Mouse (Mus musculus) neural tube, embryonic 10.5 days (tissue): ENCODE data around the gene Psmd4.
"Not testable (repeated sequence)": the region's sequence is repeated elsewhere in the genome, so short reads cannot be mapped to it uniquely, and the experiment has no call there.

Experiments
- DNase-seq: peaks from one replicate; pipeline ENCODE4 v3.0.0-alpha.2; 2017; ENCODE audit warnings: low spot score; ENCODE audit errors: extremely low spot score

Psmd4 gene

GRCm38 (mm10) chr3:95042166-95042837 lies at the start of gene Psmd4:
TSS of gene Psmd4 (minus strand) at chr3:95042614.
- DNase-seq = peak; percentile 99

GRCm38 (mm10) chr3:95088071-95088470 lies 45.7 kb upstream of the Psmd4 start:
- DNase-seq = no peak

GRCm38 (mm10) chr3:95071606-95072005 lies 29.2 kb upstream of the Psmd4 start:
- no peak for DNase-seq

- DNase-seq = no peak
Measured at GRCm38 (mm10) chr3:95066570-95066969, 24.2 kb upstream of the Psmd4 start.

GRCm38 (mm10) chr3:95066095-95066494 lies 23.7 kb upstream of the Psmd4 start:
- no peak for DNase-seq

GRCm38 (mm10) chr3:95065553-95065952 lies 23.1 kb upstream of the Psmd4 start:
- DNase-seq = no peak

GRCm38 (mm10) chr3:95063741-95064140 lies 21.3 kb upstream of the Psmd4 start:
- DNase-seq = no peak

- DNase-seq = no peak
Measured at GRCm38 (mm10) chr3:95058078-95058477, 15.7 kb upstream of the Psmd4 start.

- no peak for DNase-seq
Measured at GRCm38 (mm10) chr3:95056275-95056674, 13.9 kb upstream of the Psmd4 start.

- DNase-seq = no peak
Measured at GRCm38 (mm10) chr3:95054481-95055260, 12.3 kb upstream of the Psmd4 start.

- peak; percentile 25 for DNase-seq
Measured at GRCm38 (mm10) chr3:95053701-95054100, 11.3 kb upstream of the Psmd4 start.

- no peak for DNase-seq
Measured at GRCm38 (mm10) chr3:95052959-95053358, 10.5 kb upstream of the Psmd4 start.

GRCm38 (mm10) chr3:95047914-95048313 lies 5.5 kb upstream of the Psmd4 start:
- no peak for DNase-seq

- no peak for DNase-seq
Measured at GRCm38 (mm10) chr3:95046462-95047057, 4.1 kb upstream of the Psmd4 start.

GRCm38 (mm10) chr3:95043251-95043650 lies 837 bp upstream of the Psmd4 start:
- DNase-seq = no peak

GRCm38 (mm10) chr3:95042838-95043229 lies 420 bp upstream of the Psmd4 start:
- DNase-seq = no peak

- no peak for DNase-seq
Measured at GRCm38 (mm10) chr3:95041625-95042024, 789 bp downstream of the Psmd4 start.

- DNase-seq = no peak
Measured at GRCm38 (mm10) chr3:95029953-95030352, 12.5 kb downstream of the Psmd4 start.

- DNase-seq = not testable (repeated sequence)
Measured at GRCm38 (mm10) chr3:95029291-95029827, 13.1 kb downstream of the Psmd4 start.

- DNase-seq = no peak
Measured at GRCm38 (mm10) chr3:95028603-95029002, 13.8 kb downstream of the Psmd4 start.

- DNase-seq = no peak
Measured at GRCm38 (mm10) chr3:95027701-95028100, 14.7 kb downstream of the Psmd4 start.

- DNase-seq = no peak
Measured at GRCm38 (mm10) chr3:95027057-95027645, 15.3 kb downstream of the Psmd4 start.
